Mouse (Mus musculus): Measurements from ENCODE around the gene Adipor2.

DNA sequence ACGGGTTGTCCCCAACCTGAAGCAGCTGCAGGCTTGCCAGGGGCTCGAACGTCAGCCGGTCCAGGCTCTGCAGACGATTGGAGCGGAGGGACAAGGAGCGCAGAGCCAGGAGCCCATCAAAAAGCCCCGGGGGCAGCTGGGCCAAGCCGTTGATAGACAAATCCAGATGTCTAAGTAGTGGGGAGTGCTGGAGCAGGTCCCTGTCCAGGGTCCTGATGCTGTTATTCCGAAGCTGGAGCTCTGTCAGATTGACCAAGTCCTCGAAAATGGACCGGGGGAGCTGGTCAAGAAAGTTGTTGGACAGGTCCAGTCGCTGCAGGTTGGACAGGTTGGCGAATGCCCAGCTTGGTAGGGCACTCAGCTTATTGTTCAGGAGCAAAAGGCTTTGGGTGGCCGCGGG is 97.0 kb downstream of the Adipor2 start:
- TF ChIP-seq ZC3H11A (IDR thresholded peaks at IDR 0.05; ENCODE audit: borderline replicate concordance, low read depth, low read length) (no peak), ZNF384 (IDR thresholded peaks at IDR 0.05; ENCODE audit: low read depth, low read length) (no peak), CHD2 (IDR thresholded peaks at IDR 0.05; ENCODE audit: low read depth, low read length) (no peak), MAFK (IDR thresholded peaks at IDR 0.05; ENCODE audit: insufficient read depth, low read depth, low read length) (no peak), HCFC1 (IDR thresholded peaks at IDR 0.05; ENCODE audit: borderline replicate concordance, insufficient read depth, low read length) (no peak)
